Mouse (Mus musculus) cerebellum, postnatal 36 days (tissue): ENCODE results near the gene Gm20661.

ENCODE experiments used
- DNase-seq, 2 experiments: peaks; one replicate each; pipeline ENCODE4 v3.0.0; 2021 to 2022; ENCODE audit warnings: mixed read lengths in 2 of 2

The Gm20661 gene

DNA sequence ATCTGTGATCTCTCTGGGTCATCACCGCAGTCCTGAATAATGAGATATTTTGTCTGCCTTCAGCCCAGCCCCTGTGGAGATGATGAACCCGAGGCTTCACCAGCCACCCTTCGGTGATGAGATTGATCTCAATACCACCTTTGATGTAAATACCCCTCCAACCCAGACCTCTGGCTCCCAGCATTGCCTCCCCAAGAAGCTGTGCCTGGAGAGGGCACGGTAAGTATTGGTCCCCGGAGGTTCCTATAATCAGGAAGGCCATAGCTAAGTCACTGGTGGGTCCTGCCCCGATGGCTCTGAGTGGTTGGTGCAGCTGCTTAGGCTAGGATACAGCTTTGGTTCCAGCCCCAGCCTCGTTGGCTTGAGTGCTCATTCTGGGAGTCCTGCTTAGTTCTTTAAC, 14.3 kb upstream of the Gm20661 start:
- no peak for DNase-seq

DNA sequence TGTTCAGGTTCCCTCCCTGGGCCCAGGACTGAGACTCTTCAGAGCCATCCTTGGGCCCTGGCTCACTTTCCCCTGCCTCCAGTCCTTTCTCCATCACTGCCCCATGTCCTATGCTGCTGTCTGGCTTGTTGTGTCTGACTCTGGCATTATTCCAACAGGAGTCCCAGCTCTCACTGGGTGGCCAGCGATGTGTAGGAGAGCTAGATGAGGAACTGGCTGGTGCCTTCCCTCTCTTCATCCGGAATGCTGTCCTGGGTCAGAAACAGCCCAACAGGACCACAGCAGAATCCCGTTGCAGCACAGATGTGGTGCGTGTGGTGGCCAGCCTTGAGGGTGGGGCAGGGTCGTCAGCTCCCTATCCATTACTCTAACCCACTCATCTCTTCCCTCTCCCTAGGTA, 12.5 kb upstream of the Gm20661 start:
- DNase-seq: no peak

DNA sequence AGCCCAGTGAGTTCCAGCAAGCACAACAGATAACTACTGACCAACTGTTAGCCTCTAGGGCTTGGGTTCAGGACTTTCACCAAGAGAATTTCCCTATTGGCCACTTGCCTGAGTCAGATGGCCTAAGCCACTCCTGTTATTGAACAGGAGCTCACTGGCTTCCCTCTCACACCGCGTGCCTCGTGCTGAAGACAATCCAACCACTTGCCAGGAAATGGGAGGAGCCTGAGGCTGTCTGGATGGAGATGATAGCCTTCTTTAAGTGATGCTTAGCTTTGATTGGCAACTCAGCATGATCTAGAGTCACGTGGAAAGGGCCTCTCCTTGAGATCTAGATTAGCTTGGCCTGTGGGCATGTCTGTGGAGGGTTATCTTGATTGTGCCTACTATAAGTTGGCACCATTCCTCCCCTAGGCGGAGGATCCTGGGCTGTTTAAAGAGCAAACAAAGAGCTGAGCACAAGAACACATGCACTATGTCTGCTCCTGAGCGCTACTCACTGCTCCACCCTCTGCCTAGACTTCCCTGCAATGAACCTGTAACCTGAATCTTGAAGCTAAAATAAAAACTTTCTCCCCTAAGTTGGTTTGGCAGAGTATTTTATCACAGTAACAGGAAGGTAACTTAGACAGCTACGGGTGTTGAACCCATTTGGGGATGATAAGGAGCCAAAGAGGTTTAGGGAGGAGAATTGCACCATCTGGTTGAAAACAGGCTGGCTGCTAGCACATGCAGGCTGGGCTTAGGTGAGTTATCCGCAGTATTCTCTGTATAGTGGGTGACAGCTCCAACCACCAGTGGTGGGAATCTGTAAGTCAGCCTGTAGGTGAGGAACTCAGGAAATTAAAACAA, 10.9 kb upstream of the Gm20661 start:
- no peak for DNase-seq

DNA sequence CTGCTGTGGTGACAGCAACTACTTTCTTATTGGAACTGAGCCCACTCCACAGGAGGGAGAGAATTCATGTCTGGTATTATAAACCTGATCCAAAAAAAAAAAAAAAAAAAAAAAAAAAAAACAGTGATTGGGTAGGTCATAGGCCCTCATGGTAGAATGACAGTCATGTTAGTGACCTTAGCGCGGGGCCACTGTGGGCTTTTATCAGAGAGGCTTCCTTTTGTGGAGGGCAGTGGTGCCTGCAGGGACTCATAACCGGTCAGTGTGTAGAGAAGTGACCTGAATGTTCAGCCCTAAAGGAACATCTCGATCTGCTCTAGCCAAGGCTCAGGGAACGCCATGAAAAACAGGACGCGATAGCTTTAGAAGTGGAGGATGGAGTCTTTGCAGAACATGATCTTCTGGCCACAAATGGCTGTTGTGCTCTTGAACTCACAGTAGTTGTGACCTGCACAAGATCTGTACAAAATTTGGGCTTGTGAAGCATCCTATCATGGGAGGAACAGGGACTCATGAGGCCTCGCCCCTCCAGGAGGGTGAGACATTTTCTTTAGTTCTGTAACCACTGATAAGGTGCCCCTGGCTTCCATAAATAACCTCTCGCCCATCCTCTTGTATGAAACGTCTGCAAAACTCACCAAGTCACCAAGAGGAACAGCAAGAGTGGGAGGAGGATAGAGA, 8.2 kb upstream of the Gm20661 start:
- no peak for DNase-seq

- DNase-seq: no peak
Observed at GRCm38 (mm10) chr9:107975399-107976386, 7.2 kb upstream of the Gm20661 start, which contains the start of gene Uba7. Gene Uba7 (plus strand): TSS chr9:107975505.

DNA sequence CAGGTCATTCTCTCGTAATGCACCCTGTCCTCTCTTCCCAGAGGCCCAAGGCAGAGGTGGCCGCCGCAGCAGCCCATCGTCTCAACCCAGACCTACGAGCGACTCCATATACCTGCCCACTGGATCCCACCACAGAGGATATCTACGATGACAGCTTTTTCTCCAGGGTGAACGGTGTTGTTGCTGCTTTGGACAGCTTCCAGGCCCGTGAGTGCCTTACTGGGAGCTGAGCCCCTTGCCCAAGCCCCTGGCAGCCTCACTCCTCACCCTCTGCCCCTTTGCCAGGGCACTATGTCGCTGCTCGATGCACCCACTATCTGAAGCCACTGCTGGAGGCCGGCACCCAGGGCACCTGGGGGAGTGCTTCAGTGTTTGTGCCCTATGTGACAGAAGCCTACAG, 4.0 kb upstream of the Gm20661 start:
- no peak for DNase-seq

DNA sequence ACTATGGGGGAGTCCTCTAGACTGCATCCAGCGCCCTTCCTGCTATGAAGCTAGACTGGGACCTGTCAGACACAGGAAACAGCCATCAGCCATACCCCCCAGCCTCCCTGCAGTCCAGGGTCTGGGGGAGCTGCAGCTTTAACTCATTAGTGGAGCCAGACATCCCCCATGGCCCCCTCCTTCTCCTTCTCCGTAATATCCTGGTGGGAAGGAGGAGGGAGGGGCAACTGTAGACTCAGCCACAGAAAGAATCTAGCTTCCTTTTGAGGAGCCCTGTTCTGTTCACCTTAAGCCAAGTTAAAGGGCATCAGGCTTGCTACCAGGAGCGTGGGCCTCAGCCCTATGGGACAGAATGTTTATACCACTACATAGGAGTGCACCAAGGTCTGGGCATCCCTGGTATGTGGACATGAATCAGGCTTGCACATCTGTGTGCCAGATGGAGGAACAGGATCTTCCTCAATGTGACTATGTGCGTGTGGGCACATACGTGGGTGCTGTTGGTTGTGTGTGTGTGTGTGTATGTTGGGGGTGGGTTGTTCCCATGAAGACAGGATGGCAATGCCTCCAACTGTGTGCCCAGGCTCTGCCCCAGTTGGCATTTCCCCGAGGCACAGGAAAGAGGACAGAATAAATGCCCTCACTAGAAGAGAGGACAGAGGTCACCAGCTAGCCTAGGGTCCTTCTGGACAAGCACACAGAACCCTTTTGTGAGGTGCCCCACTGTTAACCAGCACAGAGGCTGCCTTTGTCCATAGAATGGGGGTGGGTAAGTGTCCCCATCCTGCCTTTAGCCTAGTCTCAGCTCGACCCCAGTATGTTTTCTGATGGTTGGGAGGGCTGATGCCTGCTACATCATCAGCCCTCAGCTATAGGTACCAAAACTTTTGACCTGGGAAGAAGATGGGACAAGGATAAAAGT, 913 bp upstream of the Gm20661 start:
- no peak for DNase-seq

DNA sequence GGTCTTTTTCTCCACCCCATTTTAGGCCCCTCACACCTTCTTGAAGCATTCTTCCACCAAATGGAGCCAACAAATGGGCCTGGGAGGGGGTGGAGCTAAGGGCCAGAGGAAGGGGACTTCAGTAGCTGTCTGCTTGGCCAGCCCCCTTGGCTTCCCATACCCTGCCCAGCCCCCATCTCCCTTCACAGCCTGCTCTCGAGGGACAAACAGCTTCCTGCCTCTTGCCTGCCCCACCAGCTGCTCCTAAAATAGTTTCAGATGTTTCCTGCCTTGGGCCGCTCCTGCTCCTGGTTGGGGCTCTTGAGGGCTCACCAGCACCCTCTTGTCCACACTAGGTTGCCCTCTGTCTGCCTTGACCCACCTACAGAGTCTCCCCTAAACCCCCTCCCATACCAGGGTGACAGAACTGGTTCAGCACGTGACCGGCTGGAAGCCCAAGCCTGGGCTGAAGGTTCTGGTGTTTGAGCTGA, 598 bp downstream of the Gm20661 start:
- no peak for DNase-seq

DNA sequence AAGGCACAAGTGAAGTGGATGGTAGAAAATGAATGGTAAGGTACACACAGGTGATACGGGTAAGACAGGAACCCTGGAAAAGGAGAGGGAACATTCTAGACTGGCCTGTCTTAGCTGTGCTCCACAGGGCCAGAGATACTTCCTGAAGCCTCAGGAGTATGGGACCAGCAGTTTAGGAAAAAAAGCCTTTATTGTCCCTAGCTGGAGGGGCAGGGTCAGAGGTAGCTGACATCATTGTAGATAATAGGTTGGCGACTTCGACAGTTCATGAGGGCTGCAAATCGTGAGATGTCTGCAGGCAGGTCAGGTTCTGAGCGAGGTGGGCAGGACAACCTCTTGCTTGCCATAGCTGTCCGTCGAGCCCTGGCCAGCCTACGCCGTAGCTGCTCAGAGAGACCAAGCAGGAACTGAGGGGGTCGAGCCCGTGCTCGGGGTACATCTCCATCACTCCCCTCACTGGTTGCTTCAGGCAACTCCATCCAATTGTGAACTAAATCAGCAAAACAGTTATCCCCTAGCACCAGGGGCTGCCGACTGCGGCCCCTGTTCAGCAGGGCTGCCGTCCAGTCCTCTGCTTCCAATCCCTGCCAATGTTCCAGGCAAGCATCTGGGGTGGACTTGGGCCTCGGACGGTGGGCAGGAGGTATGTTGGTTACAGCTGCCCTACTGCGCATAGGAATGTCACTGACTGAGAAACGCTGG, 1.3 kb downstream of the Gm20661 start:
- DNase-seq: no peak

DNA sequence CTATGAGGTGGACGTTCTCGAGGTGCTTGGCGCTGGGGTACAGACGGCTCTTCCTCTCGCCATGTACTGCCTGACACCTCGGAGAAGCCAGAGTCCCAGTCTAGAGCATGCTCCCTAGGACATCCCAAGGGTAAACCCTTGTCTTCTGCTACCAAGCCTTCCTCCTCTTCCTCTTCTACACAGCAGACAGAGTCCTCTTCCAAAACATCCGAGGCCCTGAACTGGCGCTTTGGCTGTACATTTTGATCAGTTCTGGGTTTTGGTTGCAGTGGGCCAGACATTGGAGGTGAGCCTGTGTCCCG, 1.8 kb downstream of the Gm20661 start:
- no peak for DNase-seq

GRCm38 (mm10) chr9:107985131-107986119, 2.6 kb downstream of the Gm20661 start, which contains the start of gene Inka1:
Gene Inka1 (minus strand): TSS chr9:107985879.
- DNase-seq: peak; percentile 53 to 62

GRCm38 (mm10) chr9:107986376-107986775, 3.5 kb downstream of the Gm20661 start:
- peak; percentile 81 to 84 for DNase-seq

DNA sequence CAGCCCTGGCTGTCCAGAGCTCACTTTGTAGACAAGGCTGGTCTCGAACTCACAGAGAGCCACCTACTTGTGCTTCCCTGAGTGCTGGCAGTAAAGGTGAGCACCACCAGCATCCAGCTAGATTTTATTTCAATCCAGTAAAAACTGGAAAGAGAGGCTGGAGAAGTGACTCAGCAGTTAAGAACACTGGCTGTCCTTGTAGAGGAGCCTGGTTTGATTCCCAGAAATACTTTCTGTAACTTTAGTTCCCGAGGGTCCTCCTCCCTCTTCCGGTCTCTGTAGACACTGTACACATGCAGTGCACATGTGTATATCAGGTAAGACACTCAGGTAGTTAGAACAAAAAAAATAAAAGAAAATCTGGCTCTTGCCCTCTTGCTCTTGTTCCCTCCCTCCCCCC, 5.1 kb downstream of the Gm20661 start:
- no peak for DNase-seq

DNA sequence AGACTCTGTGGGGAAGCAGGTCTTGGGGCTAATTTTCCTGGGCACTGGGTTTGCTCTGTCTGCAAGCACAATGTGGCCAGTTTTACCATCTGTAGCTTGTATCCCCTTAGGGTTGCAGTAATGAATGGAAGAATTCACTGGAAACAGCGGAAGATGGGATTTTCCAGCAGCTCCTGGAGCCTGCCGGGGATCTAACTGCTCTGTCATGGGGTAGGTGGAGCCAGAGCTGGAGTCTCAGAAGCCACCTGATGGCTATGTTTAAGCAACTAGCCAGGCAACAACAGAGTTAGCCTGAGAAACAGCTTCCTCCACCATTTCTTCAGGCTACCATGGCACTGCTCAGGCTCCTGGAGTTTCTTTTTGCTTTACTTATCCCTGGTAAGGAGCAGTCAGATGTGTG, 9.3 kb downstream of the Gm20661 start, which contains the start of gene Cdhr4:
TSS of gene Cdhr4 (plus strand) at position 301 of the 400 bp plus-strand sequence.
- no peak for DNase-seq

GRCm38 (mm10) chr9:107993013-107993412, 10.2 kb downstream of the Gm20661 start:
- no peak for DNase-seq

DNA sequence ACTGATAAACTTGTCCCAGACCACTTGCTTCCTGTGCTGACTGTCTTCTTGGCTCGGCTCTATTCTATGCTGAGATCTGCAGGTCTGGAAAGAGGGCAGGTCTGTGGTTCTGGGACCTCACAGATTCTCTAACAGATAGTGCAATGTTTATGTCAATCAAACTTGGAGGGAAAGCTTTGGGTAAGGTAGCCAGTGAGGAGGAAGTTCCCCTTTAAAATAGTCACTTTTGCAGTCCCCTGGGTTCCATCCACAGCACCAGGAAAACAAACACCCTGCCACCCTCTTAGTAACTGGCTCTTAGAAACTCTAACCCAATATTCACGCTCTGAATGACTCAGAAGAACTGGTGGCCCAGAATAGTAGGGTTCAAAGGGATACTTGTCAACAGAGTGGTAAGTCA, 11.6 kb downstream of the Gm20661 start:
- DNase-seq: no peak

DNA sequence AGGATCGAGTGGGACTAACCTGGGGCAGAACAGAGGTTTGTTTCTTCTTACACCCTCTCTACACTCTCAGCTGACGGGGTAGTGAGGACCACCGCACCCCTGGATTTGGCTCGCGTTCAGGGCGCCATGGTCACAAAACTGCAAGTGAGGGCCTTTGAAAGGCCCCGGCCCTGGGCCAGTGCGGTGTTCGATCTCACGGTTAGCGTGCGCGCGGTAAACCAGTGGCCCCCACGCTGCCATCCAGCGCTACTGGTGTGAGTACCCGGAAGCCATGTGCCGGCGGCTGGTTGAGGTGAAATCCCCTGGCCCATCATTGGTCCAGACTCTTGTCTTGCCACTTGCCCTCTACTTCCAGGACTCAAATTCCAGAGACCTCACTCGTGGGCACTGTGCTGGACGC, 12.7 kb downstream of the Gm20661 start:
- DNase-seq: no peak

GRCm38 (mm10) chr9:107996049-107996448, 13.2 kb downstream of the Gm20661 start, which contains the start of gene Gm20662:
Gene Gm20662 (plus strand): TSS chr9:107996349.
- DNase-seq: no peak

- DNase-seq: peak; percentile 100
Observed at GRCm38 (mm10) chr9:108001922-108002770, 19.3 kb downstream of the Gm20661 start, which contains the start of gene Ip6k1. Gene Ip6k1 (plus strand): TSS chr9:108002501.
